Mouse (Mus musculus) skeletal muscle tissue, postnatal 0 days (tissue): ENCODE measurements around the gene Mcrip1. TPM values are rescaled to one million over a fixed set of nuclear protein-coding genes. Genes with fewer than 3 reads are reported as not detected.

Experiments
- polyA plus RNA-seq: library from polyadenylated mRNA; unstranded; fragments of >200 nt; fragmentation: Nextera tagmentation; extraction: Ambion mirVana; gene quantifications from 2 replicates; pipeline ENCODE4 v1.2.1, GENCODE M21; 2015

The Mcrip1 gene
- polyA plus RNA-seq: 123 and 145 TPM in 2 replicates

DNA sequence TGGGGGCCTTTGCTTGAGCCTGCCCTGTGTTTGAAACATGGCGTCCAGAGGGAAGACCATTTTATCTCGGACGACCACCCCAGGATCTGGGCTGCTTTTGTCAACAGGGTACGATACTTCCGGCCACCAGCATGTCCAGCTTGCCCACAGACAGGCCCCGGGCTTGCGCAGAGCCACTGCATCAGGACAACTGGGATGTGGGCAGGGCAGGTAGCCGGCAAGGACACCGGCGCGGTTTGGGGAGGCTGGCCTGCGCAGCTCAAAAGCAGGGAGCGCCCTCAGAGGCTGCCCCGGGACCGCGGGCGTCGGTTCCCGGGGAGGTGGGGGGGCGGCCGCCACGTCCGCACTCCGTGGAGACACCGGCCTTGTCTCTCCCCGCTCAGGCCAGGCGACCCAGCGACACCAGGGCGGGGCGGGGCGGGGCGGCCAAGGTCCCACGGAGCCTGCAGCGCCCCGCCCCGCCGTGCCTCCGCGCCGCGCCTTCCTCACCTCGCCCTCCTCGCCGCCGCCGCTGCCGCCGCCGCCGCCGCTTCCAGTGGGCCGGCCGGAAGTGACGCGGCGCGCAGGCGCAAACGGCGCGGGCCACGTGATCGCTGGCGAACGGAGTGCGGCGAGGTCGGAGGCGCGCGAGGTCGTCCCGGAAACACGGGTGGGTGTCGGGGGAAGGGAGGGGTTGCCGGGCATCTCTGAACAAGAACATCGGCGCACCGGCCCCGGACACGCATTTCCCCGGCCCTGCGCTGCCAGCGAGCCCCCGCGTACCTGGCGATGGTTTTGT lies at the start of gene Mcrip1:
TSS of gene Mcrip1 (minus strand) at position 560 of the 778 bp plus-strand sequence.

DNA sequence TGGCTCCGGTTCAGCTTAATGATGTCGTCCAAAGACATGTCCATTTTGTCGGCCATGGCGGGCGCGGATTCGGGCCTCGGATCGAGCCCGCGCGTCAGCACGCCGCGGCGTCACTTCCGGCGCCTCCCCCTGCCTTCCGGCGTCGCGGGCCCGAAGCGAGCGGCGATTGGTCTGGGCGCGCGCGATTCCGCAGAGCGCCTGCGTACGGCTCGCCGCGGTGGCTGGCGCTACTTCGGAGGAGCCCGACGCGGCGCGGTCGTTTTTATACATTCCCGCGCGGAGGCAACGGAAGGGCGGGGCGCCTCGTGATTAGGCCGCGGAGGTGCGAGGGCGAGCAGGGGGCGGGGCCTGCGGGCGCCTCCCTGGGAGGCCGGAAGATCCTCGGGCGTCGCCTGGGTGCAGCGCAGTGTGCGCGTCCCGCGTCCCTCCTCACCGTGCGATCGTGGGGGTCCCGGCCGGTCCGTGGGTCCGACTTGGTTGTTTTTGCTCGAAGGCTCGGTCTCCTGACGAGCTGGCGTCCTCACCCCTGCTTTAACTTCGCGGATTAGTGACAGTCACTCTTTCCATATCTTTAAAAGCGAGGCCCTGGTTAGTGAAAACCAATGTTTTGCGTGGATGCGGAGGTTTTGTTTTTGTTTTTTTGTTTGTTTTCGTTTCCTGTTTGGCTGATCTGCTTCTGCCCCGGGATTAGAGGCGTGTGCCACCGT lies 48.9 kb upstream of the Mcrip1 start, which contains the start of the genes Alyref and Anapc11:
TSS of gene Alyref (minus strand) at position 83 of the 707 bp plus-strand sequence.
TSS of gene Anapc11 (plus strand) at position 139 of the 707 bp plus-strand sequence.

DNA sequence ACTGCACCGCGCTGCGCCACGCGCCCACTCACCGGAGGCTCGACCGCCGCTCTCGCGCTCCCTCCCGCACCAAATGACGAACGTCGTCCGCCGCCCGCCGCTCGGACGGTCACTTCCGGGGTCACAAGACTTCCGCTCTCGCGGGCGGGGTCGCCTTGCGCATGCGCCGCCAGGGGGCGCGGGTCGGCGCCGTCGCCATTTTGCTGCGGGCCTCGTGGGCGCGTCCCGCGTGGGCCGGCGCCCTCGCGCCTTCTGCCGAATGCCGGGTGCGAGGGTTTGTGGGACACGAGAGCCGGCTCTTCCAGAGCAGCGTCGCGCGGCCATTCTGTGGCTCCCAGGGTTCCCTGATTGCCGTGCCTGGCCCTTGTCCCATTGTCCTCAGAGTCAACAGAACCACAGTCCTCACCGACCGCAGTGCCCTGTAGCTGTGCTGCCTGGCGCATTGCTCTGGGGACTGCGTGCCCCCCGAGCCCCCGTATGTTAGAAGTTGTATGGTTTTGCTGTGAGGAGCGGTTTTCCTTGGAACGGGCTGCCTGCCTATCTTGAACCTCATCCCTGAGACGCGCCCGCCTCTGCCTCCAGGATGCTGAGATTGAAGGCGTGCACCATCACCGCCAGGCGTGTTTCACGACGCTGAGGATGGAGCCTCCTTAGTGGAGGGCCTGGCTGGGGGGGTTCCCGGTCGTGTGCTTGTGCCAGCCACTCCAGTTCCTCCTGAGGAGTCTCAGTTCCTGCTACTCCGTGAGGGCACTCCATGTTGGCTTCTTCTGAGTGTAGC lies 32.2 kb upstream of the Mcrip1 start, which contains the start of gene Arhgdia:
TSS of gene Arhgdia (minus strand) at position 135 of the 778 bp plus-strand sequence.

DNA sequence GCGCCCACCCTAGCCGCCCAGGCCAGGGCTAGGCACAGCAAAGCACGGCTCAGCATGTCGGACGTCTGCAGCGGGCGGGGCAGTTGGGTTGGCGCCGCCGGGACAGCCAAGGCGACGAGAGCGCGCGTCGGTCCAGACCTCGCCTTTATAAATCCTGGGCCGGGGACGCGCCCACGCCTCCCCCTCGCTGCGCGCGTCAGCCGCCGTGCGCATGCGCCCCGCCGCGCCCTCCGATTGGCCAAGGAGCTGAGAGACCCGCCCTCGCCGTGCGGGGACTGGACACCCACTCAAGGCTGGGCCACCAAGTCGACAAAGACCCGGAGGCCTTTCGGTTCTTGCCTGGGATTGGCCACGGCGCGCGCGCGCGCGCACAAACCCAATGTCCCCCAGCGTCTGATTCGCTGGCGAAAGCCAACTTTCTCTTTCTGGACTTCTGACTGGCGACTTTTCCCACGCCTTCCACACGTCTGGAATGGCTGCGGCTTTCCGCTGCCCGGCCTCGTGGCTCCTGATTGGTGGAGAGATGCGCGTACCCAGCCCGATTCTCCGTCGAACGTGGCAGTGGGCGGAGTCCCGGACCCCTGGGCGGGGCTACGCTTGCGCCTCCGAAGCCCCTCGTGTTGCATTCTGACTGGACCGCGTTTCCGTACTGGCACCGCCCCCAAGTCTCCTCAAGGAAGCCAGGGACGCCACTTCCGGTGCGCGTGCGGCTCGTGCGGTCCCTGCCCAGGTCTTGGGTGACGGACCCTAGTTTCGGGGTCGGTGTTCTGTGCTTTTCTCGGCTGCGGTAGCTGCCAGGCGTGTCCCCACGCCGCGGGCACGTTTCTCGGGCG lies 23.4 kb upstream of the Mcrip1 start, which contains the start of gene P4hb:
TSS of gene P4hb (minus strand) at position 502 of the 833 bp plus-strand sequence.

DNA sequence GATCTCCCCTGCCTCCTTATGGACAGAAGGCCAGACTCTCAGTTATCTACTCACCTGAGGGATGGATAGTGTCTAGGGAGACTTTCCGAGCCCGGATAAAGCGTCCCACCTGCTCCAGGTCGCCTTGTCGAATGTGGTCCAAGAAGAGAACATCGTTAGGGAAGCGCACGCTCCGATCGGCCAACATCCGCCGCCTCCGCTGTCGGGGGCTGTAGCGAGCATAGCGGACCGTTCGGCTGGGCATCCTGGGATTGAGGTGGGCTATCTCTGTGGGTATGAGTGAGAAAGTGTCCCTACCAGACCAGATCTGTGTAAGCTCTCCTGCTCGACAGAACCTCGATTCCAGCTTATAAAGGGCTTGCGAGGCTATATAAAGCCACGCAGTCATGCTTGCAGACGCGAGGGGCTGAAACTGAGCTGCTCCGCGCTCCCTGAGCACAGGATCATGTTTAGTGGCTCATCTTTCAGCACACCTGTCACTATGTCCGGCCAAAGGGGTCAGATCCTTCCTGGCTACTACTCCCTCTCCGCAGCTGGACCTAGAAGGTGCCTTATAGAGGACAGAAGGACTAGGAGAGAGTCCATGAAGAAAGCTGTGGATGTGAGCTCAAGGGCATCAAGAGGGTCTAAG lies 1.4 kb upstream of the Mcrip1 start, which contains the start of gene Ppp1r27:
TSS of gene Ppp1r27 (minus strand) at position 323 of the 631 bp plus-strand sequence.

DNA sequence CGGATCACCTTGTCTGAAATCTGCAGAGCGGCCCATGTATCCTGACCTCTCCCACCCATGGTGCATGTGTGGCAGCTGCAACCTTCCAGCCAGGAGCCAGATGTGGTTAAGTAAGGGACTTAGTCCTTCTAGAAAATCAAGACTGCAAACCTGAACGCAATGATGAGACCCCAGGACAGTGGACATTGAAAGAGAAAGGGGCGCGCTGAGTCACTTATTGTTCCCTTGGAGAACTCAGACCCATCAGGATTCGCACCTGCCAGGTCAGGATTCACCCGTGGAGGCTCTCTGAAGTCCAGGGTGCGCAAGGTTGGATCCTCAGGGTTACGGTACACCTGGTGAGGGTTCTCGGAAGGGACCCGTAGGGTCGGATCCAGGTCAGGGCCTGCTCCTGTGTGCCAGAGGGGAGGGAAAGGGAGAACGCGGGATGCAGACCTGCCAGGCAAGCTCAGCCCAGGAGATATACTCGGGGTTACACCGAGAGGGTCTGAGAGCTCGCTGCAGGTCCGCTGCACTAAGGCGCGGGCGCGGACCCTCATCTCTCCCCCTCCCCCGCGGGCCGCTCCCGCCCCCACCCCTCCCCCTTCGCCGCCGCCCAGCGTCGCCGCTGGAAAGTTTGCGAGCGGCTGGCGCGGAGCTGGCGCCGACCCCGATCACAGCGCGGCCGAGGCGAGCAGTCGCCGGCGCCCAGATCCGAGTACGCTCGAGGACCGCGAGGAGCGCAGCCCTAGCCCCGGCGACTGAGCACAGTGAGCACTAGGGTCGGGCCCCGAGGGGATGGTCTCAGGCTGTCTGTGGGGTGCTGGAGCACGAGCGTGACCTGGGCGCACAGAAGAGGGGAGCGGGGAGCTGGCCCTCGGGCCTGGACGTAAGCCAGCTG lies 19.2 kb downstream of the Mcrip1 start, which contains the start of gene Gcgr:
TSS of gene Gcgr (plus strand) at position 615 of the 880 bp plus-strand sequence.

Other genes starting within 250 kb of the Mcrip1 start
- 620 and 703 TPM in 2 replicates for gene Actg1, start 201.2 kb downstream of the Mcrip1 start, polyA plus RNA-seq
- gene Fscn2, start 188.2 kb downstream of the Mcrip1 start, polyA plus RNA-seq: 3.7 and 3.9 TPM in 2 replicates
- 13.6 and 17.9 TPM in 2 replicates for gene Faap100, start 171.0 kb downstream of the Mcrip1 start, polyA plus RNA-seq
- gene Nploc4, start 112.0 kb downstream of the Mcrip1 start, polyA plus RNA-seq: 26.1 and 28.5 TPM in 2 replicates
- 0.07 TPM in 1 of 2 replicates, not detected in the other for gene Tspan10, start 107.1 kb downstream of the Mcrip1 start, polyA plus RNA-seq
- 0.32 and 0.35 TPM in 2 replicates for gene Pde6g, start 96.2 kb downstream of the Mcrip1 start, polyA plus RNA-seq
- 40.3 and 48.5 TPM in 2 replicates for gene Oxld1, start 91.7 kb downstream of the Mcrip1 start, polyA plus RNA-seq
- gene Ccdc137, start 91.6 kb downstream of the Mcrip1 start, polyA plus RNA-seq: 8.1 and 8.7 TPM in 2 replicates
- gene Arl16, start 82.1 kb downstream of the Mcrip1 start, polyA plus RNA-seq: 28.0 and 33.5 TPM in 2 replicates
- gene Mrpl12, start 65.1 kb downstream of the Mcrip1 start, polyA plus RNA-seq: 191 and 195 TPM in 2 replicates
- 15.4 and 38.7 TPM in 2 replicates for gene Slc25a10, start 57.9 kb downstream of the Mcrip1 start, polyA plus RNA-seq
- 0.17 and 0.27 TPM in 2 replicates for gene Gcgr, start 19.0 kb downstream of the Mcrip1 start, polyA plus RNA-seq
- gene Ppp1r27, start 1.4 kb upstream of the Mcrip1 start, polyA plus RNA-seq: 121 and 146 TPM in 2 replicates
- 311 and 389 TPM in 2 replicates for gene P4hb, start 23.5 kb upstream of the Mcrip1 start, polyA plus RNA-seq
- gene Arhgdia, start 31.9 kb upstream of the Mcrip1 start, polyA plus RNA-seq: 252 and 323 TPM in 2 replicates
- gene Alyref, start 48.6 kb upstream of the Mcrip1 start, polyA plus RNA-seq: 130 and 181 TPM in 2 replicates
- 109 and 118 TPM in 2 replicates for gene Anapc11, start 48.7 kb upstream of the Mcrip1 start, polyA plus RNA-seq
- gene Npb, start 58.8 kb upstream of the Mcrip1 start, polyA plus RNA-seq: 1.2 and 2.0 TPM in 2 replicates
- gene Pcyt2, start 68.2 kb upstream of the Mcrip1 start, polyA plus RNA-seq: 35.3 and 46.1 TPM in 2 replicates
- 11.3 and 14.0 TPM in 2 replicates for gene Sirt7, start 75.5 kb upstream of the Mcrip1 start, polyA plus RNA-seq
- 22.0 TPM in 2 replicates for gene Mafg, start 83.9 kb upstream of the Mcrip1 start, polyA plus RNA-seq
- 24.8 and 35.6 TPM in 2 replicates for gene Pycr1, start 94.0 kb upstream of the Mcrip1 start, polyA plus RNA-seq
- 73.4 and 83.9 TPM in 2 replicates for gene Myadml2, start 98.4 kb upstream of the Mcrip1 start, polyA plus RNA-seq
- 1.9 and 3.8 TPM in 2 replicates for gene Notum, start 111.4 kb upstream of the Mcrip1 start, polyA plus RNA-seq
- 63.0 and 64.1 TPM in 2 replicates for gene Aspscr1, start 123.2 kb upstream of the Mcrip1 start, polyA plus RNA-seq
- 105 and 106 TPM in 2 replicates for gene Cenpx, start 164.0 kb upstream of the Mcrip1 start, polyA plus RNA-seq
- gene Lrrc45, start 164.2 kb upstream of the Mcrip1 start, polyA plus RNA-seq: 12.6 and 14.1 TPM in 2 replicates
- 2.7 and 4.5 TPM in 2 replicates for gene Rac3, start 171.7 kb upstream of the Mcrip1 start, polyA plus RNA-seq
- 7.3 and 17.3 TPM in 2 replicates for gene Dcxr, start 177.6 kb upstream of the Mcrip1 start, polyA plus RNA-seq
- gene Cbr2, start 182.4 kb upstream of the Mcrip1 start, polyA plus RNA-seq: 10.2 and 19.5 TPM in 2 replicates
- 1.5 TPM in 2 replicates for gene Hmga1b, start 213.1 kb upstream of the Mcrip1 start, polyA plus RNA-seq
- 10.9 and 13.1 TPM in 2 replicates for gene Rfng, start 234.5 kb upstream of the Mcrip1 start, polyA plus RNA-seq
- gene Gps1, start 234.5 kb upstream of the Mcrip1 start, polyA plus RNA-seq: 87.6 and 93.4 TPM in 2 replicates
- 35.4 and 37.5 TPM in 2 replicates for gene Dus1l, start 246.7 kb upstream of the Mcrip1 start, polyA plus RNA-seq